9 mouse cellular contexts compared by ENCODE assay signal in the genomic region with DNA sequence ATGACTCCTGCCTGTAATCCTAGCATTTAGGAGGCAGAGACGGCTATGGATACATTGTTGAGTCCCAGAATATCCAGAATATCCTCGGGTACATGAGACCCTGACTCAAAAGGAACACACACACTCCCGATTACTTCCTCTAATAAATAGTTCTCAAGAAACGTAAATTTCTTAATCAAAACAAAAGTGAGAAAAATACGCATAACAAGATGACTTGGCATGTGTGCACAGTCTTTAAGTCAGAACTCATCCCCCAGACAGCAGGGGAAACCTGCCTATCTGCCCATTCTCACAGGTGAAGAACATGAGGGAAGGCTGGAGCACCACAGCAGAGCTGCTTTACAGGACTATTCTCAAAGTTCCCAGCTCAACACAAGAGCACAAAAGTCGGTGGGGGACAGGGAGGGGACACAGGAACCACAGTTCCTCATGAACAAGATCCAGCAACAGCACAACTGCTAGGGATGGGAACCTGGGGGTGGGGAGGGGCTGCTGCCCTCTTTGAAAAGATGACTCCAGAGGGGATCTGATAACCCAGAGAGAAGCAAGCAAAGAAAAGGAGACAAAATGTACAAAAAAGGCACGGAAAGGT. TPM values are rescaled to one million over a fixed set of nuclear protein-coding genes. Genes with fewer than 3 reads are reported as not detected.
DNase-seq lines count a peak whose midpoint lies in the region; ATAC-seq and TF ChIP-seq lines count a peak whose summit lies in the region.
"Had no signal": no experiment of that assay in that cellular context is flagged by ENCODE, and none has a peak within 500 bp of the region (broad histone marks: within the 10 kb centered on the region; RNA-seq: fewer than 3 reads in every experiment).

No protein-coding gene starts in this region.

- no peak for DNase-seq in heart, adult 9 months (ENCODE audit: low spot score in 2 of 2)
- DNase-seq in ES-E14 (ENCODE audit: low read depth, low spot score): no peak
- no peak for DNase-seq in midbrain, embryonic 10.5 days (ENCODE audit: low spot score)
- no peak for DNase-seq in left cerebral cortex, adult 8-10 months (ENCODE audit: low spot score in 2 of 2)
- DNase-seq in embryo, embryonic 10 days (ENCODE audit: low spot score): no peak
- no peak for DNase-seq in layer of hippocampus, adult 9-10 months (ENCODE audit: low spot score)
- DNase-seq: gastrocnemius, postnatal 36 days had no signal

- H3K27me3 ChIP-seq in heart, embryonic 11.5 days (ENCODE audit: control insufficient read depth, insufficient read depth, low read length): no peaks in the 10 kb centered on the region
- no peaks in the 10 kb centered on the region for H3K27me3 ChIP-seq in heart, embryonic 16.5 days (ENCODE audit: control insufficient read depth, insufficient read depth, low read length)
- H3K27me3 ChIP-seq in midbrain, embryonic 10.5 days (ENCODE audit: low read depth, poor library complexity, severe bottlenecking): no peaks in the 10 kb centered on the region

- in situ Hi-C loops in ES-E14 (cut with MboI; ENCODE audit: low sequenced_read_pairs in 2 of 2, unreplicated experiment in 2 of 2): no loop called here

- H3K4me2 ChIP-seq in heart, embryonic 11.5 days: peak overlapping the region; percentile 85
- H3K4me2 ChIP-seq in heart, embryonic 16.5 days (ENCODE audit: low read depth, low read length): peak overlapping the region; percentile 85

- H3K36me3 ChIP-seq in heart, embryonic 11.5 days (ENCODE audit: control insufficient read depth, insufficient read depth, low read length): 0 out of 2 replicates have a peak, but pooled peaks cover 4% of the 10 kb centered on the region
- peaks cover 15% of the 10 kb centered on the region for H3K36me3 ChIP-seq in ES-E14 (ENCODE audit: control insufficient read depth, insufficient read depth, low read length, poor library complexity, severe bottlenecking)
- peaks cover 6% of the 10 kb centered on the region; the same call in 1 of the 2 replicates for H3K36me3 ChIP-seq in heart, embryonic 16.5 days (ENCODE audit: control insufficient read depth, insufficient read depth)
- H3K36me3 ChIP-seq in midbrain, embryonic 10.5 days: peaks cover 49% of the 10 kb centered on the region

- H3K4me1 ChIP-seq in heart, embryonic 11.5 days (ENCODE audit: control insufficient read depth, insufficient read depth, low read length): peaks cover 42% of the 10 kb centered on the region
- peaks cover 9 to 13% of the 10 kb centered on the region in 2 experiments for H3K4me1 ChIP-seq in ES-E14 (ENCODE audit: control insufficient read depth in 2 of 2, insufficient read depth in 2 of 2, low read length in 2 of 2, poor library complexity in 1 of 2)
- peaks cover 55% of the 10 kb centered on the region for H3K4me1 ChIP-seq in heart, embryonic 16.5 days (ENCODE audit: control insufficient read depth, insufficient read depth, low read length)
- H3K4me1 ChIP-seq in midbrain, embryonic 10.5 days: peaks cover 58% of the 10 kb centered on the region

- peak overlapping the region; percentile 99 for H3K4me3 ChIP-seq in heart, embryonic 11.5 days (ENCODE audit: low read depth, low read length)
- H3K4me3 ChIP-seq in ES-E14 (ENCODE audit: insufficient read depth in 1 of 2, low read depth in 1 of 2, low read length in 2 of 2, poor library complexity in 1 of 2, severe bottlenecking in 1 of 2): peak overlapping the region; percentile 40 to 86
- peak overlapping the region; percentile 99 for H3K4me3 ChIP-seq in heart, embryonic 16.5 days (ENCODE audit: low read length)
- peak overlapping the region; percentile 100 for H3K4me3 ChIP-seq in midbrain, embryonic 10.5 days

- ATAC-seq in heart, embryonic 11.5 days (replicated peaks; ENCODE audit: insufficient number of reproducible peaks, low FRiP score, low TSS enrichment): no peak
- ATAC-seq in heart, embryonic 16.5 days (replicated peaks; ENCODE audit: extremely low read depth, insufficient read depth, low FRiP score): no peak

- WGBS in heart, embryonic 11.5 days (ENCODE audit: insufficient replicate concordance): 38% methylated on average over 7 of the region's 7 CpGs
- 24% methylated on average over 7 of the region's 7 CpGs for WGBS in heart, embryonic 16.5 days
- WGBS in midbrain, embryonic 10.5 days: 56% methylated on average over 7 of the region's 7 CpGs

- peak overlapping the region; percentile 96 for H3K9ac ChIP-seq in heart, embryonic 11.5 days (ENCODE audit: low read depth, low read length)
- peak overlapping the region; percentile 20 for H3K9ac ChIP-seq in ES-E14 (ENCODE audit: insufficient read depth, low read depth, low read length, poor library complexity, severe bottlenecking)
- H3K9ac ChIP-seq in heart, embryonic 16.5 days (ENCODE audit: low read length): peak overlapping the region; percentile 100

- H3K9me3 ChIP-seq in heart, embryonic 11.5 days (replicated peaks; ENCODE audit: control insufficient read depth, low read length): no peaks in the 10 kb centered on the region
- no peaks in the 10 kb centered on the region for H3K9me3 ChIP-seq in ES-E14 (ENCODE audit: control insufficient read depth, insufficient read depth, low read depth, low read length)
- H3K9me3 ChIP-seq in heart, embryonic 16.5 days (replicated peaks; ENCODE audit: control insufficient read depth, low read length): no peaks in the 10 kb centered on the region
- H3K9me3 ChIP-seq in midbrain, embryonic 10.5 days (replicated peaks): no peaks in the 10 kb centered on the region

- H3K27ac ChIP-seq in heart, embryonic 11.5 days (ENCODE audit: low read depth, low read length): peak overlapping the region; percentile 100
- no peak overlapping the region for H3K27ac ChIP-seq in ES-E14 (ENCODE audit: insufficient read depth, low read depth, low read length, poor library complexity, severe bottlenecking)
- H3K27ac ChIP-seq in heart, embryonic 16.5 days (ENCODE audit: low read length): peak overlapping the region; percentile 100
- peak overlapping the region; percentile 100 for H3K27ac ChIP-seq in midbrain, embryonic 10.5 days (replicated peaks)

TF ChIP-seq in ES-E14, 5 proteins besides CTCF, POLR2A, EP300 and RAD21:
- TF ChIP-seq HCFC1 (IDR thresholded peaks at IDR 0.05; ENCODE audit: borderline replicate concordance, insufficient read depth, low read length): no peak
- TF ChIP-seq ZC3H11A (IDR thresholded peaks at IDR 0.05; ENCODE audit: borderline replicate concordance, low read depth, low read length): no peak
- TF ChIP-seq MAFK (IDR thresholded peaks at IDR 0.05; ENCODE audit: insufficient read depth, low read depth, low read length): no peak
- no peak for TF ChIP-seq CHD2 (IDR thresholded peaks at IDR 0.05; ENCODE audit: low read depth, low read length)
- no peak for TF ChIP-seq ZNF384 (IDR thresholded peaks at IDR 0.05; ENCODE audit: low read depth, low read length)
TF ChIP-seq in ES-E14: peak in this region for 0.

RNA-seq across cellular contexts. Expression of a gene that starts 6.3 kb away (rescaled TPM):
- 26.7 and 34.2 TPM in 2 replicates for polyA plus RNA-seq in heart, embryonic 11.5 days (2014; fragmentation: Nextera tagmentation; extraction: Ambion mirVana)
- total RNA-seq in ES-E14 (2012; rRNA removed): 62.6 and 75.6 TPM in 2 replicates
- polyA plus RNA-seq in heart, embryonic 16.5 days (2015; fragmentation: Nextera tagmentation; extraction: Ambion mirVana): 18.8 and 20.0 TPM in 2 replicates
- polyA plus RNA-seq in midbrain, embryonic 10.5 days (2016; fragmentation: Nextera tagmentation; extraction: Ambion mirVana): 32.7 and 34.5 TPM in 2 replicates
- 10 to 100 TPM; 86.3 to 93.9 (median 90.7) TPM for total RNA-seq in left cerebral cortex, adult 8-10 months (2022)

Comparison
In these comparisons a context has a peak if more than half of its experiments do, and no peak if none do; other contexts are left out.
1. H3K9ac ChIP-seq: peak in every context shown above with its lines; median percentile 100 in heart, embryonic 16.5 days; 96 in heart, embryonic 11.5 days; 20 in ES-E14.